Mouse (Mus musculus) cerebellum, adult 11 months (tissue): Measurements from ENCODE around the gene Plcb4.

Experiments
- DNase-seq: peaks from one replicate; pipeline ENCODE4 v3.0.0; 2022

Gene Plcb4

GRCm38 (mm10) chr2:135811453-135812101 lies 152.8 kb downstream of the Plcb4 start:
- DNase-seq = no peak

GRCm38 (mm10) chr2:135812701-135813246 lies 154.0 kb downstream of the Plcb4 start:
- no peak for DNase-seq

GRCm38 (mm10) chr2:135820691-135821090 lies 161.9 kb downstream of the Plcb4 start:
- no peak for DNase-seq

GRCm38 (mm10) chr2:135823690-135824089 lies 164.9 kb downstream of the Plcb4 start:
- no peak for DNase-seq

GRCm38 (mm10) chr2:135824757-135825156 lies 165.9 kb downstream of the Plcb4 start:
- no peak for DNase-seq

- DNase-seq = no peak
Measured at GRCm38 (mm10) chr2:135825645-135826044, 166.8 kb downstream of the Plcb4 start.

- DNase-seq = no peak
Measured at GRCm38 (mm10) chr2:135826616-135827360, 168.0 kb downstream of the Plcb4 start.

- DNase-seq = no peak
Measured at GRCm38 (mm10) chr2:135828446-135828845, 169.6 kb downstream of the Plcb4 start.

- DNase-seq = no peak
Measured at GRCm38 (mm10) chr2:135833743-135834142, 174.9 kb downstream of the Plcb4 start.

GRCm38 (mm10) chr2:135834435-135834834 lies 175.6 kb downstream of the Plcb4 start:
- DNase-seq = no peak

GRCm38 (mm10) chr2:135835911-135836310 lies 177.1 kb downstream of the Plcb4 start:
- no peak for DNase-seq

GRCm38 (mm10) chr2:135836426-135836825 lies 177.6 kb downstream of the Plcb4 start:
- DNase-seq = peak; percentile 85

- DNase-seq = no peak
Measured at GRCm38 (mm10) chr2:135837730-135838129, 178.9 kb downstream of the Plcb4 start.

GRCm38 (mm10) chr2:135838135-135838534 lies 179.3 kb downstream of the Plcb4 start:
- DNase-seq = no peak

GRCm38 (mm10) chr2:135838651-135839286 lies 180.0 kb downstream of the Plcb4 start:
- DNase-seq = peak; percentile 82

GRCm38 (mm10) chr2:135843721-135844120 lies 184.9 kb downstream of the Plcb4 start:
- DNase-seq = no peak

GRCm38 (mm10) chr2:135846903-135847302 lies 188.1 kb downstream of the Plcb4 start:
- DNase-seq = no peak

GRCm38 (mm10) chr2:135847738-135848137 lies 188.9 kb downstream of the Plcb4 start:
- DNase-seq = no peak

- no peak for DNase-seq
Measured at GRCm38 (mm10) chr2:135848169-135848568, 189.4 kb downstream of the Plcb4 start.

GRCm38 (mm10) chr2:135851964-135852363 lies 193.2 kb downstream of the Plcb4 start:
- no peak for DNase-seq

- no peak for DNase-seq
Measured at GRCm38 (mm10) chr2:135853085-135853484, 194.3 kb downstream of the Plcb4 start.

GRCm38 (mm10) chr2:135854059-135854458 lies 195.2 kb downstream of the Plcb4 start:
- no peak for DNase-seq

- DNase-seq = no peak
Measured at GRCm38 (mm10) chr2:135855890-135856490, 197.2 kb downstream of the Plcb4 start.
